Mouse (Mus musculus) left cerebral cortex, postnatal 10 days (tissue): ENCODE data around the gene Itfg2. TPM values are rescaled to one million over a fixed set of nuclear protein-coding genes. Genes with fewer than 3 reads are reported as not detected.

ENCODE experiments used
- DNase-seq, 2 experiments: peaks; one replicate each; pipeline ENCODE4 v3.0.0; 2021 to 2022; ENCODE audit warnings: low spot score in 2 of 2, mixed read lengths in 1 of 2; ENCODE audit errors: extremely low spot score in 1 of 2
- intact Hi-C: fragments of 180-260 bp; cut with DNase I; formaldehyde crosslinking; loops from one replicate; pipeline ENCODE4 v1.15.1; 2025
- total RNA-seq, 2 experiments: library from RNA; stranded (reverse); gene quantifications; 2 replicates each; pipeline ENCODE4 v1.2.3; 2021

Gene Itfg2
- 10 to 100 TPM; 21.6 to 30.8 TPM for total RNA-seq

GRCm38 (mm10) chr6:128424269-128425019 is at the start of gene Itfg2:
Gene Itfg2 (minus strand): TSS chr6:128424931.
- intact Hi-C loops, result no loop called here

DNA sequence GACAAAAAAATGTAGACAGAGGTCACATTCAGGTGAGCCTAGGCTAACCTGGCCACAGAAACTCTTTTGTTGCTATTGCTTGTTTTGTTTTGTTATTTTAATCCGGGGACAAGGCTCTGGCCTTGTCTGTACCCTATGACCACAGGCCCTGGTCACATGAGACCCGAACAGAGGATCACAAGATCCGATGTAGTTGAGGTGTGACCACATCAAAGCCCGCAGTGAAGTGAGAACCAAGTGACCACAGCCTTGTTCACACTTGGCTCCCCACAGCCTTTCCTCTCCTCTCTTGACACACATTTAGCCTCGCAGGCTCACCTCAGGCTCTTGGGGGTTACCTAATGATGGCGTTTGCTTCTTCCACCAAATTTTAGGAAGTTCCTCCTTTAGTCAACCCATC is 49.4 kb upstream of the Itfg2 start:
- no peak for DNase-seq
- intact Hi-C loops, result no loop called here

More at GRCm38 (mm10) chr6:128424269-128425019, at the start of gene Itfg2:
- peak; percentile 95 to 97 for DNase-seq

- peak in 1 of 2 experiments; percentile 50 for DNase-seq
- intact Hi-C loops, result no loop called here
These were observed 44.7 kb upstream of the Itfg2 start for GRCm38 (mm10) chr6:128469451-128469850.

DNA sequence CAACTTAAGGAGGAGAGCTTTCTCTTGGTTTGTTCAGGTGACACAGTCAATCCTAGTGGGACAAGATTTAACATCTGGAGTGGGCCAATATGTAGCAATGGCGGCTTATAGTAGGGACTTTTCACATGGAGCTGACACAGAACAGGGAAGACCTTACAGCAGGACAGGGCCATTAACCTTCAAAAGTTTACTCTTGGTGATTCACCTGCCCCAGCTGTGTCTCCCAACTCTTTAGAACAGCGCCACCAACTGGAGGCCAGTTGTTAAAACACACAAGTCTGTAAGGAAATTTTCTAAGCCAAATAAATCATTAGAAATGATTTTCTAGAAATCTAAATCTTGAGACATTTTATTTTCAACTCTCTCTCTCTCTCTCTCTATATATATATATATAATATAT is 42.6 kb upstream of the Itfg2 start:
- DNase-seq, result no peak
- intact Hi-C loops, result no loop called here

DNA sequence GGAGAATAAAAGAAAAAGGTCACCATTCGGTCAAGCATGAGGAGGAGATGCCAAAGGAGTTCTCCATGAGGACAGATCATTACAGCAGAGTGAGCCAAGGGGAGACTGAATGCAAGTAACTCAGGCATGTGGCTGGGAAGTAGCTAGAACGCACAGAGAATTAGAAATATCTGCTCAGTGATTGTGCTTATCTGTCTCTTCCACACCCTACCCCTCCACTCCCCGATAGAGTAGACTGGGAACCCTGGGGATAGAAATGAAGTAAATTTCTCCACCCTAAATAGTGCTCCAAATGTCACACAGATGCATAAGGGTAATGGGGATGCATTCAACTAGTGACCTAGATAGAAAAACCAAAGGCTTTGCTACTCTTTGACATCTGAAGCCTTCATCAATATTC is 41.8 kb upstream of the Itfg2 start:
- DNase-seq, result no peak
- intact Hi-C loops, result no loop called here

DNA sequence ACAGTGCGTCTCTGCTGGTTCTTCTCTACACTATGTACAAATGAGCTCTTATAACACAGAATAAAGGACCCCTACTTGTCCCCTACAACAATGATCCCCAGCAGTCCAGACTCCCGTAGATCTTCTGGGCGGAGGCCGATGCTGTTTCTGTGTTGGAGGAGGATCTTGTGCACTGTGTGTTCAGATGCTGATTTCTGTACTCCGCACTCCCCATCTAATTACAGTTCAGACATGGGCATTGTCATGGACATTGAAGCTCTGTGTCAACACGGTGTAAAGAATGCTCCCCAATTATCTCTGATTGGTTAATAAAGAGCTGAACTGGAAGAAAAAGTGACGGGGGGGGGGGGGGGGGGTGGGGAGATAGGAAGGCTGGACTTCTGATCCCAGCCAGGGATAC is 41.3 kb upstream of the Itfg2 start:
- intact Hi-C loops, result no loop called here

DNA sequence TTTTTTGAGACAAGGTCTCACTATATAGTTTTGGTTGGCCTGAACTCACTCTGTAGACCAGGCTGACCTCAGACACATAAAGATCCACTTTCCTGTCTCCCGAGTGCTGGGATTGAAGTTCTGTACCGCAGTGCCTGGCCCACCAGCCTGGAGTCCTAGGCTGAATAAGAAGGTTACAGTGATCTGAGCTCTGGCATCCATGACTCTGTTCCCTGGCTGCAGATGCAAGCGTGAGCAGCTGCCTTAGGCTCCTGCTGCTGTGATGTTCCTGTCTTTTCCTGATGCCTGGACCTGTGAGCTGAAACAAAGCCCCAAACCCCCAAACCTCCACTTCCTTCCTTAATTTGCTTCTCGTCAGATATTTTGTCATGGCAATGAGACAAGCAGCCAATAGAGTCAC is 40.3 kb upstream of the Itfg2 start:
- DNase-seq, result no peak
- intact Hi-C loops, result no loop called here

More for the DNA sequence above, 41.3 kb upstream of the Itfg2 start:
- DNase-seq, result no peak

DNA sequence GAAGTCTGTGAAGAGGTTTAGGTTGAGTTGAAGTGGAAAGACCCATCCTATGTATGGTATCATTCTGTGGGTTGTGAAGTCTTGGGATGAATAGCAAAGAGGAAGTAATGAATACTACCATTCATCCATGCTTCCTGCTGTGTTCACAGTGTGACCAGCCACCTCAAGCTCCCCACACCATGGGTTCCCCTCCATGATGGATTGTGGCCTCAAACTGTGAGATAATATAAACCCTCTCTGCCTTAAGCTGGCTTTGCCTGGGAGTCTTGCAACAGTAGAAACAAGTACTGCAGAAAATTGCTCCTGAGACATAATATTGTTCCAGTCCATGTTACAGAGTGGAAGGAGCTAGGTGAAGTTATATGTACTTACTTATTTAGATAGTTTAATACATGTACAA is 36.9 kb upstream of the Itfg2 start:
- no peak for DNase-seq
- intact Hi-C loops, result no loop called here

DNA sequence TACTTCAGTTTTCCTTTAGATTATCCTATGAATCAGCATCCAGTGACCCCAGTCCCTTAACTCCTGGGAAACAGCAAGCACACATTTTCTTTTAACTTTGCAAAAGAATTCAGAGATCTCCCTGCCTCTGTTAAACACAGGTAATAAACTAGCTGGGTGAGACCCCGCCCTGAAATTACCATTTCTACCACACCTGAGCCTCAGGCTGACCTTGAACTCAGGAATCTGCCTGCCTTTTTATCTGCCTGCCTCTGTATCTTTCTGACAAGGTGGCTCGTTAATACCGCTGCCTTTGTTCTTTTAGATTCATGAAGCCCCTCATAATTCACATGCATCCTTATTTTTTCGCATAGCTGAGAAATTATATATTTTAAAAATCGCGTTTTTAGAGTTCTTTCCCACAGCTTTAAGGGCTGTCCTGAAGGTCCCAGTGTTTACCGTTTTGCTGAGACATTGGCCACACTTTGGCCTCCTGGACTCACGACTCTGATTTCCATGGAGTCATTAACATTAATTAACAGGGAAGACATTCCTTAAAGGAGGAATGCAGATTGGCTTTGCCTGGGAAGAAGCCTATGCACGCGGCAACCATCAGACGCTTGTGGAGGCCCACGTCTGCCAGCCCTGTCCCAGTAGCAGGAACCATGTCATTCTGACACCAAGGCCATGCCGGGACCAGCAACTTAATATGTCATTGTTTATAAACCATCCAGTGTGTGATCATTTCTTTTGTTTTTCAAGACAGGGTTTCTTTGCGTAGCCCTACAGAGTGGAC is 36.2 kb upstream of the Itfg2 start:
- intact Hi-C loops, result no loop called here

DNA sequence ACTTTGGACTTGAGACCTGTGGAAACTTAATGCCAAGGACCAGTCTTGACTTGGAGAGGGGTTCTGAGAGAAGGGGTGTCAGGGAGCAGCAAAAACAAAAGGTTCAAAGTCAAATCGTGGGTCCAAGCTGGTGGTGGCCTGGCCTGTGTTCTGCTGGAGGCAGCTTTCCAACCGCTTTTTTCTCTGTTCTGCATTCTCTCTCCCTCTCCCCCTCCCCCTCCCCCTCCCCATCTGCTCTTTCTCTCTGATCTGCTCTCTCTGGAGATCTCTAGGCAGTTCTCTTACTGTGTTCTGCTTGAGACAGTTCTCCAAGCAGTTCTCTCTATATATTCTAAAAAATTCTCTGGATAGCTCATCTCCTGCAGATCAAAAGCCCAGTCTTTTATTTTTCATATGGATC is 35.6 kb upstream of the Itfg2 start:
- intact Hi-C loops, result no loop called here
- DNase-seq, result no peak

More for the DNA sequence above, 36.2 kb upstream of the Itfg2 start:
- DNase-seq, result no peak

GRCm38 (mm10) chr6:128457186-128457585 is 32.5 kb upstream of the Itfg2 start:
- intact Hi-C loops, result no loop called here
- no peak for DNase-seq

GRCm38 (mm10) chr6:128455835-128456605 is 31.3 kb upstream of the Itfg2 start:
- no peak for DNase-seq
- intact Hi-C loops, result no loop called here

DNA sequence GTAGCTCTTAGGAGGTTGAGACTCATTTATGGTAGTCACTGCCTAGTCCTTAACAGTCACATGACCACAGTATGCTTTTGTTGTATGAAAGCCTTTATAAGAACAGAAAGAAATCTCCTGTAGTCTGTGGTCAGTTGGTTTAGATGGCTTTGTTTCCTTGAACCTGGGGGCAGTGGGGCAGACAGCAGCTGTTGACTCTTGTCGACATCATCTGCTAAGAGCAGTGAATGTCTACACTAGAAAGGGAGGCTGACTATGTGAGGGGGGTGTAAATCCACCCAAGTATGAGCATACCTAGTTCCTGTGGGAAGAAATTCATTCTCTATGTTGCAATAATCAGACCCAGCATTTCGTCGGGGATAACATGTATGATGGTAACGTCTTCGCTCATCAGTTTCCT is 22.3 kb upstream of the Itfg2 start:
- no peak for DNase-seq
- intact Hi-C loops, result loop anchor here (2.0 kb wide), 1 partner anchor 32 kb away; no protein-coding TSS in a partner anchor

GRCm38 (mm10) chr6:128445761-128446535 is 21.2 kb upstream of the Itfg2 start:
- intact Hi-C loops, result loop anchor here (2.0 kb wide), 1 partner anchor 33 kb away; no protein-coding TSS in a partner anchor

DNA sequence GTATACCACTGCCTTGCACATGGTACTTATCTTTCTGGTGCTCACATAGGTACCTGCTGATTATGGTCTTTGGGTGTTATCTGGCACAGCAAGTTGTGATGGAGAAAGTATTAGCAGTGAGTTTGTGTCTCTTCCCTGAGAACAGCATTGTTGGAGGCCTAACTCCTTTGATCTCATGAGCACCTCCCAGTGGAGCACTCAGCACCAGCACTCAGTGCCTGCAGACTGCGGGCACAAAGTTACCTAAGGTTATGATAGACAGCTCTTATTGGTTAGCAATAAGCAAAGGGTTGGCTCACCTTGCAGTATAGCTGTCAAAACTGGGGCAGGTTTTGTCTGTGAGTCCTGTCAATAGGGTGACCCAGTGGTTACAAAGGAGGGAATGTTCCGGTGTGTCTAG is 15.5 kb upstream of the Itfg2 start:
- intact Hi-C loops, result no loop called here
- DNase-seq, result no peak

More at GRCm38 (mm10) chr6:128445761-128446535, 21.2 kb upstream of the Itfg2 start:
- peak in 1 of 2 experiments; percentile 55 for DNase-seq

DNA sequence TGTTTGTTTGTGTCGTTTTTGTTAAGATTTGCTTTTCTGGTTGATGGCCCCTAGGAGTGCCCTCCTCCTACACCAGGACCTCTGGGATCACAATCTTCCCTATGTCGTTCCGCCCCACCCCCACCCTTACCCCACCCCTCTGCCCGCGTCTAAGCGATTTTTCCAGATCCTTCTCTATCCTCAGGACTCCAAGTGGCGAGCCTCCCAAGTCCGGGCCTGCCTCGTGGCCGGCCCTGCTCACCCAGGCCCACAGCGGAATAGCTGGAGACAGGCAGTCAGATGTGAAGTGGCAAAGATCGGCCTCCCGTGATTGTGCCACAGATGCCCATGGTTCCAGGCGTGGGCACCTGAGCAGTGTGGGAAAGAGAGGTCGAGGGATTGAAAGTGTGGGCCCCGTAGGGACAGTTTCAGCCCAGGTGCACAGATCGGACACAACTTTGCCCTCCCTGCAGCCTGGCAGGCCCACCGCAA is 14.2 kb upstream of the Itfg2 start:
- intact Hi-C loops, result no loop called here
- peak in 1 of 2 experiments; percentile 45 for DNase-seq

DNA sequence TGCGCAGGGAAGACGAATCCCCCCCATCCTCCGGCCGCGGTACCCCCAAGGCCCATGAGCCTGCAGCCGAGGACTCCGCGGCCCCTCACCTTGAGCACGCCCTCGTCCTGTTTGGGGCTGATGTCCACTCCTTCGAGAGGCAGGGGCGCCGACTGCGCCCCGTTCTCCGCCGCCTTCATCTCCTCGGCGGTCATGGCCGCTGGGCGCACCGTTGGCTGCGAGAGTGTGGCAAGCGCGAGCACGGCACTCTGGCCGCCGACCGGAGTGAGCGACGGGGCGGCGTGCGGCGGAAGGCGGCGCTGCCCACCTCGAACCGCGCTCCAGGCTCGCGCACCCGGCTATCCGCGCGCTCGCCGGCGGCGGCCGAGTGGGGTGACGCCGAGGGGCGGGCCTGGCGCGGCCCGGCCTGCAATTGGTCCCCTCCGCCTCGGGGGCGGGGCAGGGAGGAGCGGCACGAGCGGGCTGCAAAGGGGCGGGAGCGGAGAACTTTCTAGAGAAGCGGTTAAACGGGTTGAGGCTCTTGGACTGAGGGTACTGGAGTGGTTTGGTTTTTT is 13.7 kb upstream of the Itfg2 start, which contains the start of gene Fkbp4:
Fkbp4 (minus strand) TSS at position 361 of the 554 bp plus-strand sequence.
- intact Hi-C loops, result no loop called here
- DNase-seq, result peak; percentile 88 to 97

- peak; percentile 34 to 77 for DNase-seq
- intact Hi-C loops, result no loop called here
These were observed 13.1 kb upstream of the Itfg2 start for GRCm38 (mm10) chr6:128437731-128438316.
